Mouse (Mus musculus) midbrain, embryonic 13.5 days (tissue): ENCODE data around the gene Casp8. TPM values are rescaled to one million over a fixed set of nuclear protein-coding genes. Genes with fewer than 3 reads are reported as not detected.
"Not testable (repeated sequence)": the region's sequence is repeated elsewhere in the genome, so short reads cannot be mapped to it uniquely, and the experiment has no call there.

Experiments used
- ATAC-seq: fragments of 200-750 bp; cut with Nextera tagmentation; 2 replicates; pipeline ENCODE4 v1.8.0; 2017; ENCODE audit warnings: mild to moderate bottlenecking, moderate TSS enrichment, moderate library complexity
- H3K27ac ChIP-seq: fragments of 300-500 bp; sonication (generic); 2 replicates; pipeline ENCODE4 v1.5.1; 2015; ENCODE audit warnings: inconsistent platforms, mild to moderate bottlenecking, moderate library complexity
- H3K27me3 ChIP-seq: fragments of 300-500 bp; sonication (generic); 2 replicates; pipeline ENCODE4 v1.6.1; 2015; ENCODE audit warnings: mild to moderate bottlenecking, inconsistent platforms
- H3K36me3 ChIP-seq: fragments of 300-500 bp; sonication (generic); 2 replicates; pipeline ENCODE4 v1.6.1; 2015; ENCODE audit warnings: mild to moderate bottlenecking, inconsistent platforms
- H3K4me1 ChIP-seq: fragments of 300-500 bp; sonication (generic); replicated peaks from 2 replicates; pipeline ENCODE4 v1.6.1; 2015; ENCODE audit warnings: inconsistent platforms
- H3K4me2 ChIP-seq: fragments of 300-500 bp; sonication (generic); replicated peaks from 2 replicates; pipeline ENCODE4 v1.6.1; 2015; ENCODE audit warnings: moderate library complexity, mild to moderate bottlenecking, inconsistent platforms
- H3K4me3 ChIP-seq: fragments of 300-500 bp; sonication (generic); replicated peaks from 2 replicates; pipeline ENCODE4 v1.5.1; 2015; ENCODE audit warnings: mild to moderate bottlenecking, inconsistent platforms
- H3K9ac ChIP-seq: fragments of 300-500 bp; sonication (generic); replicated peaks from 2 replicates; pipeline ENCODE4 v1.6.1; 2015; ENCODE audit warnings: mild to moderate bottlenecking, inconsistent platforms
- H3K9me3 ChIP-seq: fragments of 300-500 bp; sonication (generic); 2 replicates; pipeline ENCODE4 v1.6.1; 2016; ENCODE audit warnings: mild to moderate bottlenecking, inconsistent platforms
- WGBS: fragments of 180-500 bp; shearing (Covaris S2); methylation state at CpG from one replicate; pipeline ENCODE4 v1.1.7; 2015; 5-methylcytosine and 5-hydroxymethylcytosine counted together
- polyA plus RNA-seq: library from polyadenylated mRNA; unstranded; fragments of >200 nt; fragmentation: Nextera tagmentation; extraction: Ambion mirVana; gene quantifications from 2 replicates; pipeline ENCODE4 v1.2.1, GENCODE M21; 2015

Gene Casp8
- polyA plus RNA-seq, 1 experiment from 2014 or later = 5.4 TPM

DNA sequence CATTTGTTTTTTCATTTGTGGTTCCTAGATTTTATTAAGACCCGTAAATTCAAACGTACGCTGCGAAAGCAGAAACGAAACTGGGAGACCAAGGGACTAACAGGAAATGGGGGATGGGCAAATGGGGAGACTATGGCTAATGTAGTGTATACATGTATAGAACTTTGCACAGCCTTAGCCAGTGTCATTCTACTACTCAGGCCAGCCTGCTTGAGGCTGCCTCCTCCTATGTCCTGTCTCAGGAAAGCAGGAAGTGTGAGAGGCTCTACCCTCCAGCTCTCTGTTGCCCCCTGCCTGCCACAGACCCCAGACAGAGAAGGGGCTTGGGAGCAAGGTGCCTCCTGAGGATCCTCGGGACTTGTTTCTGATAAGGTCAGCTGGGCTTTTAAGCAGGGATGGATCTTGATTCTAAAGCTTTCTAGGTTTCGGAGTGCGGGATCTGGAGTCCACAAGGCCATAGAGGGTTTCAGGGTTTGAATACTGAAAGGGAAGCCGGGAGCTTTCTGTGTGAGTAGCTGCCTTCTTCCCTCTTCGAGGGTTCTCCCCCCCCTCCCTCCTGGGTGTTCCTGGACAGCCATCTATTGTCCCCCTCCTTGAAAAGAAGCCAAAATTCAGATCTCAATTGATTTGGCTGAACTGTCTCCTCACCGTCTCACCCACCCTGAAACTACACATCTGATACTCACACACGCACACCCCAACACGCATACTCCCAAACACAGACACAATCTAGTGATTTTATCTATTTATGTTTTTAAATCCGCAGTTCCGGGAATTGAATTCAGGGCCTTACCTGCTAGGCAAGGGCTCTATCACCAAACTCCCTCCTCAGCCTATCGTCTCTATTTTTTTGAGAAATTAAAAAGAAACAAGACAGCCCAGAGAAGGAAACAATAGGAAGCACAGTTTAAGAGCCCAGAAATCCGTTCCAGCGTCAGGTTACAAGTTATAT, 7.4 kb downstream of the Casp8 start:
- no peak overlapping the region for H3K9ac ChIP-seq
- H3K4me2 ChIP-seq = no peak overlapping the region
- no peak overlapping the region for H3K27ac ChIP-seq
- no peaks in the 10 kb centered on the region for H3K4me1 ChIP-seq
- no peaks in the 10 kb centered on the region for H3K36me3 ChIP-seq
- H3K27me3 ChIP-seq = no peaks in the 10 kb centered on the region
- no peak for ATAC-seq
- no peak overlapping the region for H3K4me3 ChIP-seq
- 85% methylated on average over 18 of the region's 18 CpGs for WGBS
- no peaks in the 10 kb centered on the region for H3K9me3 ChIP-seq

DNA sequence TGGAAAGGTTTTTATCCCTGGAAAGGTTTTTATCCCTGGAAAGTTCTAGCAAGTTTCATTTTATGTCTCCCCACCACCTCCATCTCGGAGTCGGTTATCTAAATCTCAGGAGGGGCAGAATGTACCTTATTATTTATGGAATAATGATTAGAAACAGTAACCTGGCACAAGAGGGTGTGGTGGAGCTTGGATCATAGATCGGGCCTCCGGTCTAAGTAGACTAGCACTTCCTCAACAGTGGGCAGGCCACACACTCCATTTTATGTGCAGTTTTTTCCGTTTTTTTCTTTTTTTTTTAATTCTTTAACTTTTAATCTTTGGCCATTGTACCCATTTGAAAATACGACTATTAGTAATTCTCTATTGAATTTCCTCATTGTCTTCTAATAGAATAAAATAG, 8.4 kb downstream of the Casp8 start:
- no peaks in the 10 kb centered on the region for H3K27me3 ChIP-seq
- WGBS = 90% methylated on average over 6 of the region's 6 CpGs
- no peaks in the 10 kb centered on the region for H3K9me3 ChIP-seq
- no peaks in the 10 kb centered on the region for H3K4me1 ChIP-seq
- H3K9ac ChIP-seq = no peak overlapping the region
- H3K36me3 ChIP-seq = no peaks in the 10 kb centered on the region
- H3K4me2 ChIP-seq = no peak overlapping the region
- H3K27ac ChIP-seq = no peak overlapping the region
- no peak overlapping the region for H3K4me3 ChIP-seq
- no peak for ATAC-seq

DNA sequence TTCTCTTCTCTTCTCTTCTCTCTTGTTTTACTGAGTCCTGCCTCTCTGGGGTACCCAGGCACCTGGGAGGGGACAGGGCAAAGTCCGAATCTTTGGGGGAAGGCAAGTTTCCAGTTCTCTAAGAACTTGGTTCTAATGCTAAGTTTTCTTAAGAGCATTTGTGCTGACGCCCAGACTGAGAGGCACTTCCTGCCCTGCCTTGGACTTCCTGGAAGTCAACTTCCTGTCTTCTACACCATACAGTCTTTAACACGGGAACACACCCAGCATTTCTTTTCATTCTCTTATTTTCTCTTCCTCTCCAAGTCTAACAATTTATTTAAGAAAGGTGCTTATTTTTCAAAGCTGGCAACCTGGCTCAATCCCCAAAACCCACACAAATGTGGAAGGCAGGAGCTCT, 11.5 kb downstream of the Casp8 start:
- H3K36me3 ChIP-seq = no peaks in the 10 kb centered on the region
- H3K9me3 ChIP-seq = no peaks in the 10 kb centered on the region
- no peak overlapping the region for H3K9ac ChIP-seq
- 81% methylated on average over 3 of the region's 3 CpGs for WGBS
- H3K4me1 ChIP-seq = no peaks in the 10 kb centered on the region
- H3K27me3 ChIP-seq = no peaks in the 10 kb centered on the region
- ATAC-seq = no peak
- no peak overlapping the region for H3K27ac ChIP-seq
- H3K4me3 ChIP-seq = no peak overlapping the region
- H3K4me2 ChIP-seq = no peak overlapping the region

DNA sequence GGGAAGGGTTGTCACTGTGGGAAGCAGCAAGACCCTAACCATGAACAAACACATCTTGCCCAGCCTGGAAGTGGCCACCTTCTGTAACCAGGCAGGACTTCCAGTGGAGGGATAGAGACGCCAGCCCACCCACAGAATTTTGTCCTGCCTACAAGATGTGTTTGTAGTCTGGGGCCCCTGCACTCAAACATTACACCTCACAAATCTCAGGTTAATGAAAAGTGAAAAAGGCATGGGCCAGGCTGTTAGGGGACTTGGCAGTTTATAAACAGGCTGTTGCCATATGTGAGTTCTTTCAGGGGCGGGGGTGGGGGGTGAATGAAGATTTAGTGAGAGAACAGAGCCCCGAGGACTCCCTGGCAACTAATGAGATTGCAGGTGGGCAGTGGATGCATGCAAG, 31.1 kb downstream of the Casp8 start:
- Histone ChIP-seq H3K36me3 (no peaks in the 10 kb centered on the region), H3K4me1 (no peaks in the 10 kb centered on the region), H3K9me3 (no peaks in the 10 kb centered on the region), H3K27me3 (no peaks in the 10 kb centered on the region), H3K9ac (no peak overlapping the region), H3K4me3 (no peak overlapping the region), H3K27ac (no peak overlapping the region), H3K4me2 (no peak overlapping the region)
- 87% methylated on average over 3 of the region's 3 CpGs for WGBS
- ATAC-seq = no peak

DNA sequence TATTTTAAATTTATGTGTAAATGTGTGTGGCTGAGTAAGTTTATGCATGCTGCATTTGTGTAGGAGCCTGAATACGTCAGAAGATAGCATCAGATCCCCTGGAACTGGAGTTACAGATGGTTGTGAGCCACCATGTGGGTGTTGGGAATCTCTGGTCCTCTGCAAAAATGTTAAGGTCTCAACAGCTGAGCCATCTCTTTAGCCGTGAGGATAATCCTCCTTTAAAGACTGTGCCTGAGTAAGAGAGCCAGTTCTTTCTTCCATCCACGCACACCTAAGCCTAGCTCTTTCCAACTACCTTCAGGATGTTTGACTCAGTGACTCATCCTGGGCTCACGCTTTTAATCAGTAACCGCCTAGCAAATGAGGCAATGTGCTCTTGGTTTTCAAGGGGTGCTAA, 35.6 kb downstream of the Casp8 start:
- WGBS = 92% methylated on average over 5 of the region's 5 CpGs
- ATAC-seq = no peak
- no peak overlapping the region for H3K9ac ChIP-seq
- H3K4me2 ChIP-seq = no peak overlapping the region
- H3K27ac ChIP-seq = no peak overlapping the region
- no peaks in the 10 kb centered on the region for H3K36me3 ChIP-seq
- no peak overlapping the region for H3K4me3 ChIP-seq
- H3K4me1 ChIP-seq = no peaks in the 10 kb centered on the region
- no peaks in the 10 kb centered on the region for H3K9me3 ChIP-seq
- H3K27me3 ChIP-seq = no peaks in the 10 kb centered on the region

DNA sequence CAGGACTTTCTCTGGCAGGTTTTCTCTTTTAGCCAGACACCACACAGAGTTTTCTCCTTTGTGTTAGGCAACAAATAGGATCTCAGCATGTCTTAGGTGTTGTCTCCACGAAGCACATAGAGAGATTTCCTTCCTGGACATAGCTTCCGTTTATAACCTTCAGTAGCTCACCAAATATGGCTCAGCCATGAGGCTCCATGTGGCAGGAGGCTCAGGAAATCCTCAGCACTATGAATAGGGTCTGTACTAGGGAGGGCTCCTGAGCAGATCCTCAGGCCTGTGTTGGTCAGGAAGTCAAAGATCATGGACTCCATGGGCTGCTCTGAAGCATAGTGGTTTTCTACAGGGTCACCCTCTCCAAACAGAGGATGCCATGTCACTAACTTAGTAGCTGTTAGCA, 37.0 kb downstream of the Casp8 start:
- no peaks in the 10 kb centered on the region for H3K9me3 ChIP-seq
- ATAC-seq = no peak
- no peak overlapping the region for H3K4me3 ChIP-seq
- 73% methylated on average over 2 of the region's 2 CpGs for WGBS
- no peaks in the 10 kb centered on the region for H3K36me3 ChIP-seq
- H3K4me2 ChIP-seq = no peak overlapping the region
- no peaks in the 10 kb centered on the region for H3K27me3 ChIP-seq
- H3K4me1 ChIP-seq = no peaks in the 10 kb centered on the region
- no peak overlapping the region for H3K9ac ChIP-seq
- H3K27ac ChIP-seq = no peak overlapping the region

DNA sequence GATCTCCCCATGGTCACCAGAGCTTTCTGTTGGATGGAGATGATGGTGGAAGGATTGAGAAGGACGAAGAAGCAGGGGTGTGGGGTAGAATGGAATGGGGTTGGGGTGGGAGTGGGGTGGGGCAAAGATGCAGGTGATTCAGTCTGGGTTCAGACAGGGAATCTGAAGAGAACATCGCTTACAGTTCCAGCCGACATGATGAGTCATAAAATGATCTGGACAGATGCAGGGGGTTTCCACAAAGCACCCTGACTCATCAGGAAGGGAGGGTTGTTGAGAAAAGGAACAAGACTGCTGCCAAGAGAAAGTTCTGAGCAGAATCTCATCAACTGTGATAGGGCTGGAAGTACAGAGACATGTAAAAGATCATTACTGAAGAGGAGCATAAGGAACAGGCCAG, 61.6 kb downstream of the Casp8 start:
- not testable (repeated sequence) for H3K4me3 ChIP-seq, H3K27me3 ChIP-seq, H3K4me1 ChIP-seq, H3K36me3 ChIP-seq, H3K4me2 ChIP-seq, ATAC-seq, H3K27ac ChIP-seq, H3K9me3 ChIP-seq, H3K9ac ChIP-seq
- 82% methylated on average over 3 of the region's 3 CpGs for WGBS

DNA sequence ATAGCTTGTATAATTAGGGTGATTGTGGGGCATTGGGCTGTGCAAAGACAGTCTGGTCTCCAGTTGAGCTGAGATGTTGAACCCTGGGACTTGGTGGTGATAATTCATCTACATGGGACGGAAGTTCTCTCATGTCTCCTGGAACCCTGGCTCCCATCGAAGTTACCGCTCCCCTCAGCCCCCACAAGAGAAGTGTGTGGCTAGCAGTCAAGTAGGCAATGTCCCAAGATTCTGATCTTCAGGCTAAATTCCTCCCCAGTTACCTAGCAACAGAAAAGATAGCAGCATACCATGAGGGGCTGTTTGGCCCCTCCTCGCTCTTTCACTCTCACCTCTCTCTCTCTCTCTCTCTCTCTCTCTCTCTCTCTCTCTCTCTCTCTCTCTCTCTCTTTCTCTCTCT, 64.0 kb downstream of the Casp8 start:
- not testable (repeated sequence) for H3K4me1 ChIP-seq, H3K9ac ChIP-seq, ATAC-seq, H3K36me3 ChIP-seq, H3K27ac ChIP-seq, H3K4me3 ChIP-seq, H3K27me3 ChIP-seq, H3K9me3 ChIP-seq, H3K4me2 ChIP-seq
- WGBS = 70% methylated on average over 4 of the region's 4 CpGs

DNA sequence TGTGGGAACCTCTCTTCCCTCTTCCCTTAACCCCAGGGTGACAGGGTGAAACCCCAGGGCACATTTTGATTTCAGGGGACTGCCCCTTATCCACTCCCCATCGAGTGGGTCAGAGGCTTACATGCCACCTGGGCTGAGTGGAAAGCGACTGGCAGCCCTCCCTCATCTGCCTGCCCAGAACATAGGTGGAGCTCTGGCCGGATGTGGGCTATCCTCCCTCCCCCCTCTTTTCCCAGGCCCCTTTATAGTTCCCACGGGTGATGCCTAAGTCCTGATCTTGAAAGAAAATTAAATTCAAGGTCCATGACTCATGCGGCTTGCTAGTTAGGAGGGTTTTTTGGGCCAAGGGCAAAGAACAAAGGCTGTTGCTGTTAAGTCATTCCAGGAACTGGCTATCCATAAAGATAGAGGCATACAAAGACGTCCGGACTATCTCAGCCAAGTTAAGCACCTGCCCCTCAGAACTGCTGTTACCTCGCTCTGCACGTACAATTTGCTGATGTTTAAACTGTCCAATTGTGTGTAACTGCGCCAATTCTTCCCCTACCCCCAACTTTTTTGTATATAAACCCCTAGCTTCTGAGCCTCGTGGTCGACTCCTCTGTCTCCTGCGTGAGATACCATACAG, 64.7 kb downstream of the Casp8 start:
- H3K4me2 ChIP-seq, H3K27me3 ChIP-seq, H3K27ac ChIP-seq, H3K4me1 ChIP-seq, H3K36me3 ChIP-seq, H3K4me3 ChIP-seq, ATAC-seq, H3K9ac ChIP-seq, H3K9me3 ChIP-seq: not testable (repeated sequence)
- 77% methylated on average over 13 of the region's 13 CpGs for WGBS

DNA sequence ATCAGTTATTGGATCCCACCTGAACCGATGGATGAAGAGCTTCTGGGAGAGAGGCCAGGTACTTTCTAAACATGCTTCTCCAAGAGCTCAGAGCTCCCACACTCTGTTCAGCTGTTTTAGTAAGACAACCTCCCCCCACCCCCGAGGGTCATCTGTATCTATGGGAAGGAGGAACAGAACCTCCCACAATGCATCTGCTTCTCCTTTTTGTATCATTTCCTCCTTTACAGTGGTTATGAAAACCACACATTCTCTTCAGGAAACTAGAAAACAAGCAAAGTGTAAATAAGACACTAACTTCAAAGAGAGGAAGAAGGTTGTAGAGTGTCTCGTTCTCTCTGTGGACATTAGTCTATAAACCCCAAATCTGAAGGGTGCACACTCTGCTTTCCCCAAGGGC, 65.4 kb downstream of the Casp8 start:
- H3K4me2 ChIP-seq, H3K27me3 ChIP-seq, H3K4me1 ChIP-seq, H3K9ac ChIP-seq, H3K9me3 ChIP-seq, H3K4me3 ChIP-seq, H3K27ac ChIP-seq, H3K36me3 ChIP-seq, ATAC-seq: not testable (repeated sequence)
- 86% methylated on average over 3 of the region's 3 CpGs for WGBS

DNA sequence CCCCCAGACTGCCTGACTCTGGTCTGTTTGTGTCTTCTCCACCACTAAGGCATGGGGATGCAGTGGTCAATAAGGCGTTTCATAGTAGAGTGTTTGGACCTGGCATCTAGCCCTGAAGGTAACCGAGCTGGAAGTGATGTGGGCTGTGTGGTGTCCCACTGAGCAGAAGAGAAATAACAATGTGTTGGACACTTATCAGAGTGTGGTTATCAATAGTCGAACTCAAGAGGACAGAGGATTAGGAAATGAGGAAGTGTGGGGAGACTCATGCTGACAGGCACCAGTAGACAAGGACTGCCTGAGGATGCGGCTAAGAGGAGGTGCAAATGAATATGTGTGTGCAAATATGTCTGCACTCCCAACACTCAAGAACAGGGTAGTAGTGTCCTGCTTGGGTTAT, 81.3 kb downstream of the Casp8 start:
- H3K9me3 ChIP-seq, H3K36me3 ChIP-seq, ATAC-seq, H3K27ac ChIP-seq, H3K4me1 ChIP-seq, H3K9ac ChIP-seq, H3K4me2 ChIP-seq, H3K4me3 ChIP-seq, H3K27me3 ChIP-seq: not testable (repeated sequence)
- WGBS = 90% methylated on average over 4 of the region's 4 CpGs

DNA sequence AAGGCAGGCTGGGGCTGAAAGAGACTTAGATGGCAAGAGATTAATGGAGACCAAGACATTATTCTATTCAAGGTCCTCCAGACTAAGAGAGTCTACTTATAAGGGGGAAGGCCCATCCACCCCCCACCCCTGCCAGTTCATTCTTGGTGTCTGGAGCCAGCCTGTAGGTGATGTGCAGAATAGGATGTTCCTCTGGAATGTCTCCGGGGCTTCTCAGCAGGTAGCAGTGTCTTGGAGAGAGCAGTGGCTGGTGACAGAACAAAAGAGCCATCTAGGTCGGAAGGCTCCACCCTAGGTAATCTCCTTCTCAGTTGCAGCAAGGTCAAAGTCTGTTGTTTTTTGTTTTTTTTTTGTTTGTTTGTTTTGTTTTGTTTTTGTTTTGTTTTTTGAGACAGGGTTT, 84.1 kb downstream of the Casp8 start:
- H3K9me3 ChIP-seq, H3K9ac ChIP-seq, H3K36me3 ChIP-seq, H3K4me1 ChIP-seq, H3K4me2 ChIP-seq, H3K4me3 ChIP-seq, H3K27me3 ChIP-seq, ATAC-seq, H3K27ac ChIP-seq: not testable (repeated sequence)
- WGBS = 89% methylated on average over 2 of the region's 2 CpGs

DNA sequence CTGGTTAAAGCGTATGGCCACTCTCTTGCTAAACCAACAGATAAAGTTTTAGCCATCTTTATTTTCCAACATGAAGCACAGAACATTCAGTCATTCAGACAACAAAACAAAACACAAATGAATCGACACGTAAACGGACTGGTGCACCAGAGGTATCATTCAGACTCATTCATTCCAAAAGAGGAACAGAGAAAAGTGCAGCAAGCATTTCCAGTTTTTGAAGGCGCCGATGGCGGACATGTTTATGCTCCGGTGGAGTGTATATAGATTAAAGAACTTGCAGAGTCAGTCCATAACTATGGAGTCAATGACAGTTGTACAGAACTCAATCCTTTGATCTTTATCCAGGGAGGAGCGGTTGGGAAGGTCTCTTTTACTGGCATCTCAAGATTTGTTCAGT, 88.1 kb downstream of the Casp8 start:
- ATAC-seq = not testable (repeated sequence)
- WGBS = 87% methylated on average over 9 of the region's 9 CpGs

More for the DNA sequence above, 88.1 kb downstream of the Casp8 start:
- not testable (repeated sequence) for H3K9ac ChIP-seq, H3K36me3 ChIP-seq, H3K9me3 ChIP-seq, H3K4me1 ChIP-seq, H3K4me2 ChIP-seq, H3K27me3 ChIP-seq, H3K27ac ChIP-seq, H3K4me3 ChIP-seq
